Mouse (Mus musculus) left cerebral cortex, adult 8-10 months (tissue): ENCODE measurements at regions not wholly inside any gene's neighbourhood (a gene's known extent, or its start where the extent isn't known, plus 50 kb on each side); places are given as distances from the start of the nearest gene placed in this dataset.

ENCODE experiments used
- DNase-seq, 2 experiments: peaks; one replicate each; pipeline ENCODE4 v3.0.0; 2022; ENCODE audit warnings: low spot score in 2 of 2

DNA sequence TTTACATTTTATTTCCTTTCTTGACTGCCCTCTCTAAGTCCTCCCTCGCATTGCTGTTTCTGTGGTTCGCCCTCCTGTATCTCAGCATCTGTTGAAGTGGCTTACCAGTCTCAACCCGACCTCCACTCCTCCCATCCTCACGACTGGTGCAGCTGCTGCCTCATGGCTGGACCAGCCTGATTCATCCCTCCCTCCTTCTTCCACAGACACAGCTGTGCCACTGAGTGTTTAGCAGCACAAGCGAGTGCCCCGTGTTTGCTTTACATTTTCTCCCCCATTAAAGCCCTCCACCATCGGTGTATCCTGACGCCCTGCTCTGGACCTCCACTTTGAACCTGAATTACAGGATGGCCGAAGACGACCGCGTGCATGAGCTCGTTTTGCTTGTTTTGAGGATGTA lies 80.0 kb upstream of the Rbms3 start:
- DNase-seq, result no peak

DNA sequence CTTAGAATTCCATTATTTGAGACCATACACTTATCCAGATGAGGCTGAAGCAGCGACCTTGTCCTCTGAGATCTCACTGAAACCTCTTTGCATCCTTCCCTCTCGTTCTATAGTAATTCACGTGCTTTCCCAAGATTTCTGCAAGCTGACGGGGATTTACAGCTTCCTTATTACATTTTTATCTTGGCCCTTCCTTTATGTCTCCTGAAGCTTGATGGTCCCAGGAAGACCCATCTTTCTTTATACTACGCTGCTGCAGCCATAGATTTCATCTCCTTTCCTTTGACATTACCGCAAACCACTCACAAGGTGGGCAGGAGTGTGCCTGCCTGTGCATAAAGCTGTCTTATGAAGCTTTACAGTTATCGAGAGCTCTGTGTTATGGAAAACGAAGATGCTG lies 63.3 kb upstream of the Rbms3 start:
- DNase-seq, result no peak

DNA sequence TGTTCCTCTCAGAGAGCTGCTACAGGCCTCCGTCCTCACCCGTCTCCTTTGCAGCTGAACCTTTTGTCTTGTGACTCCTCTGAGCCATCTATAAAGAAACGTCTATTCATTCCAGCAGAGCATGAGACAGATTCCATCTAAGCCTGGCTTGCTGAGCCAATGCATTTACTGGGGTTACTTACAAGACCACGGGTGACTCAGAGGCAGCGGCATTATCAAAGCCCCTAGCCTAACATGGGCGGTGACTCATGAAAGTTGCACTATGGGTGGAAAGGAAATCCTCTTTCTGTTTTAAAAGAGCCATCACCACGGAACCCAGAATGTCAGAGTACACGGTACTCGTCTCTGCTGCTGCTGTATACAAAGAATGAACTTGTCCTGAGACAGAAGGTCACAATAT lies 62.8 kb upstream of the Rbms3 start:
- DNase-seq, result no peak

DNA sequence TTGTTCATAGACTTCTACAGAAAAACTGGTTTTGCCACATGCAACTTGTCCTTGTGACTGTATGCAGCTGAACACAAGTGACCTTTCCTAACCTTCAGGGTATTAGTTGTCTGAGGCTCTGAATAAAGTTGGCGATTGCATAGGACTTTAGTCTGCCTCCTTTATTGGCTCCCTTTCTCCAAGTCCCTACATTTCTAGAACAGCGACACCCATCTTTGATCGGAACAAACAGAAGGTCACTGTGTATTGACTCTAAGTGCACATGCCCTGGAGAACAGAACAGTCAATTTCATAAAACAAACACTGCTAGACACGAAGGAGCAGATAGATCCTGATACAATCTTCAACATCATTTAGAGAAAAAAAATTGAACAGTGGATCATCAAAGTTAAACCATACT lies 60.2 kb upstream of the Rbms3 start:
- DNase-seq, result no peak
